In the genomic region with DNA sequence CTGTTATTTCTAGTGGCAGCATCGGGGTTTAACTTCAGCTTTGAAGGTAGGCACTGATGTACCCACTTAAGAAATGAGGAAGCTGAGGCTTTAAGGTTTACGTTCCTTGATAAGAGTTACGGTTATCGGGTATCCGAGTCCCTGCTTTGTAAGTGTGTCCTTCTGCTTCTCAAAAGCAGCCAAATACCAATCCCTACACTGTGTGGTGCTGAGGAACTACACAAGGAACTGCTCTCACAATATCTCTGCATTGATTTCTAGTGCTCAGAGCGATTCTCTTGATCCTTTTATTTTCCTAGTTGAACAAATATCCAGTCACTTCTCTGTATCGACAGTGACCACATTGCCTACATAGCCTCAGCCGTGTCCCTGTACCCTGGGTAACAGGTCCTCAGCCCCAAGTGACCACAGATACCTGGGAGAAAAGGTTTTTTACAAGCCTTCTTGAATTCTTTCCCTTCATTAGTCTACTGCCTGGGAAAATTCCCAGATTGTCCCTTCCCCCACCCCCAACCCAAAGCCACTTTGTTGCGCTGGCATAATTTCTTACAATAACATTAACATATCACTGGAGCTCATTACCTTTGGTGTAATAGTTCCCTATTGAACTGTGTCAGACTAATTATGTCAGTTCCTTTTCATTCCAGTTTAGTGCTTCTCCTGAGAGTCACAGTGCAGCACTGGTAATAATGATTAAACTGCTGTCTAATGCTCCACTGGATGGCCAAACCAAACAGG, we compare ENCODE assay signal across 17 mouse cellular contexts.
DNase-seq lines count a peak whose midpoint lies in the region; ATAC-seq lines count a peak whose summit lies in the region.
"Had no signal": no experiment of that assay in that cellular context is flagged by ENCODE, and none has a peak within 500 bp of the region (broad histone marks: within the 10 kb centered on the region; RNA-seq: fewer than 3 reads in every experiment).

No protein-coding gene starts in this region.

- DNase-seq in embryo, embryonic 11 days = peak; percentile 16
- DNase-seq in embryo, embryonic 10 days (ENCODE audit: low spot score) = no peak
- no peak for DNase-seq in hindbrain, embryonic 10.5 days (ENCODE audit: low spot score)
- DNase-seq in retina, embryonic 14.5 days (ENCODE audit: low spot score) = peak; percentile 81
- no peak for DNase-seq in gastrocnemius, adult 8-10 months (ENCODE audit: low spot score in 2 of 2)
- no peak for DNase-seq in yolk sac, embryonic 10.5 days (ENCODE audit: low spot score)
- DNase-seq in thymus, postnatal 14 days = no peak
- DNase-seq: adrenal gland, adult 2 months; cerebellum, postnatal 14 days; gastrocnemius, postnatal 36 days; kidney, adult 9 months; lung, embryonic 14.5 days; thymus, adult 18-20 months had no signal

- 0 out of 2 replicates have a peak overlapping the region, but pooled peaks have one; percentile 12 for H3K27ac ChIP-seq in hindbrain, embryonic 10.5 days
- H3K27ac ChIP-seq in midbrain, embryonic 12.5 days (replicated peaks) = peak overlapping the region; percentile 58; the same call in 1 of the 2 replicates
- H3K27ac ChIP-seq: embryonic facial prominence, embryonic 13.5 days; heart, embryonic 13.5 days had no signal

- peaks cover 16% of the 10 kb centered on the region for H3K4me1 ChIP-seq in hindbrain, embryonic 10.5 days (replicated peaks)
- H3K4me1 ChIP-seq in midbrain, embryonic 12.5 days = peaks cover 15% of the 10 kb centered on the region
- H3K4me1 ChIP-seq: embryonic facial prominence, embryonic 13.5 days; heart, embryonic 13.5 days had no signal

- H3K4me2 ChIP-seq in midbrain, embryonic 12.5 days (replicated peaks) = no peak overlapping the region
- H3K4me2 ChIP-seq: embryonic facial prominence, embryonic 13.5 days; heart, embryonic 13.5 days; lung, embryonic 14.5 days had no signal

- no peaks in the 10 kb centered on the region for H3K9me3 ChIP-seq in hindbrain, embryonic 10.5 days
- H3K9me3 ChIP-seq in midbrain, embryonic 12.5 days = no peaks in the 10 kb centered on the region
- H3K9me3 ChIP-seq: embryonic facial prominence, embryonic 13.5 days; heart, embryonic 13.5 days had no signal

- H3K27me3 ChIP-seq in hindbrain, embryonic 10.5 days (ENCODE audit: insufficient read depth, poor library complexity, severe bottlenecking) = no peaks in the 10 kb centered on the region
- no peaks in the 10 kb centered on the region for H3K27me3 ChIP-seq in midbrain, embryonic 12.5 days
- H3K27me3 ChIP-seq: embryonic facial prominence, embryonic 13.5 days; heart, embryonic 13.5 days; Patski had no signal

- no peaks in the 10 kb centered on the region for H3K36me3 ChIP-seq in hindbrain, embryonic 10.5 days
- H3K36me3 ChIP-seq in midbrain, embryonic 12.5 days = no peaks in the 10 kb centered on the region
- H3K36me3 ChIP-seq: embryonic facial prominence, embryonic 13.5 days; heart, embryonic 13.5 days had no signal

- H3K4me3 ChIP-seq in hindbrain, embryonic 10.5 days = no peak overlapping the region
- H3K4me3 ChIP-seq in midbrain, embryonic 12.5 days = no peak overlapping the region
- H3K4me3 ChIP-seq: embryonic facial prominence, embryonic 13.5 days; heart, embryonic 13.5 days had no signal

- 80% methylated on average over 9 of the region's 9 CpGs for WGBS in hindbrain, embryonic 10.5 days
- 64% methylated on average over 9 of the region's 9 CpGs for WGBS in midbrain, embryonic 12.5 days

- 0 out of 2 replicates have a peak, but pooled peaks have one; percentile 19 for ATAC-seq in midbrain, embryonic 12.5 days (ENCODE audit: low FRiP score, low read depth)
- ATAC-seq: Patski had no signal

- H3K9ac ChIP-seq in midbrain, embryonic 12.5 days (replicated peaks) = no peak overlapping the region
- H3K9ac ChIP-seq: embryonic facial prominence, embryonic 13.5 days; heart, embryonic 13.5 days; lung, embryonic 14.5 days had no signal

Comparison
In these comparisons a context has a peak if more than half of its experiments do, and no peak if none do; other contexts are left out.
1. DNase-seq: peak in embryo, embryonic 11 days (single experiment) and retina, embryonic 14.5 days (single experiment); none in embryo, embryonic 10 days (single experiment), hindbrain, embryonic 10.5 days (single experiment), gastrocnemius, adult 8-10 months (0 of 2), yolk sac, embryonic 10.5 days (single experiment) and thymus, postnatal 14 days (single experiment).